Mouse (Mus musculus): ENCODE results near the gene Fbxl2.

- TF ChIP-seq CTCF (IDR thresholded peaks at IDR 0.05; ENCODE audit: control insufficient read depth, insufficient read depth, insufficient replicate concordance, low read depth, low read length) (no peak), POLR2A (IDR thresholded peaks at IDR 0.05; ENCODE audit: control insufficient read depth, low read depth, low read length) (no peak)
Observed at GRCm38 (mm10) chr9:113935638-113936037, 110.4 kb downstream of the Fbxl2 start.
